Mouse (Mus musculus): ENCODE results near the gene Krt33b. TPM values are rescaled to one million over a fixed set of nuclear protein-coding genes. Genes with fewer than 3 reads are reported as not detected.

The Krt33b gene
- not detected for total RNA-seq (2023)

GRCm38 (mm10) chr11:100029768-100030167 is at the start of gene Krt33b:
Gene Krt33b, minus strand, starts transcription at chr11:100029868.

DNA sequence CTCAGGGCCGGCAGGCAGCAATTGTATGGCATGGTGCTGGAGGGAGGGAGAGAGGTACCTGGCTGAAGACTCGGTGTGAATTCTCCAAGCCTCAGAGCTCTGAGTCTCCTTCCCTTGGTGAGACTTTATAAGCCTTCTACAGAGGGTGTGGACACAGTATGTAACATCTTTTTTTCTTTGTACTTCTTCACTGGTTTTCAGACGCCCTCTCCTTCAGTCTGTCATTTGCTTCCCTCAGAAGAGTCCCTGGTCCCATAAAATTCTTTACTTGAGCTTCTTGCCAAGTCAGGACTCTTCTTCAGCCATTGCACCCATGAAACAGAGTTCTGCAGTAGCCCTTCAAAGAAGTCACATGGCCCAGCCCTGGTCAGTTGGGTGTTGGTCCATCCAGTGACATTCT is 20.8 kb upstream of the Krt33b start, which contains the start of gene Krt31:
Gene Krt31, minus strand, starts transcription at position 101 of the 400 bp plus-strand sequence.

DNA sequence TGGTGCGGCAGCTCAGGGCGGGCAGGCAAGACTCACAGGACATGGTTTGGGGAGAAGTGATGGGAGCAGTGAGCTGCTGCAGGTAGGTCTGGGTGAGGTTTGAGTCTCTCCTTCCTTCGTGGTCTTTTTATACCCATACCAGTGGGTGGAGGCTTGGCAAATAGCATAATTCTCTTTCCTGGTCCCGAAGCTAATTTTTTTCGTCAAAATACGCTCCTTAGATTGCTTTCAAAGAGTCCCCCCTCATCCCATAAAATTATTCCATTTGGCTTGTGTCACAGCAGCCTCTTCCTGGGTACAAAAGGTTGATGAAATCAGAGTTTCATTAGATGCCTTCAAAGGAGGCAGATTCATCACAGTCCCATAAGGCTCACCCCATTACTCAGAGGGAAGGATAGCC is 11.8 kb upstream of the Krt33b start, which contains the start of gene Krt34:
Gene Krt34, minus strand, starts transcription at position 101 of the 400 bp plus-strand sequence.

GRCm38 (mm10) chr11:100016112-100016511 is 13.6 kb downstream of the Krt33b start, which contains the start of gene Krt33a:
Gene Krt33a, minus strand, starts transcription at chr11:100016212.

GRCm38 (mm10) chr11:99993620-99994383 is 35.9 kb downstream of the Krt33b start, which contains the start of gene Krtap17-1:
Gene Krtap17-1, minus strand, starts transcription at chr11:99993994.

DNA sequence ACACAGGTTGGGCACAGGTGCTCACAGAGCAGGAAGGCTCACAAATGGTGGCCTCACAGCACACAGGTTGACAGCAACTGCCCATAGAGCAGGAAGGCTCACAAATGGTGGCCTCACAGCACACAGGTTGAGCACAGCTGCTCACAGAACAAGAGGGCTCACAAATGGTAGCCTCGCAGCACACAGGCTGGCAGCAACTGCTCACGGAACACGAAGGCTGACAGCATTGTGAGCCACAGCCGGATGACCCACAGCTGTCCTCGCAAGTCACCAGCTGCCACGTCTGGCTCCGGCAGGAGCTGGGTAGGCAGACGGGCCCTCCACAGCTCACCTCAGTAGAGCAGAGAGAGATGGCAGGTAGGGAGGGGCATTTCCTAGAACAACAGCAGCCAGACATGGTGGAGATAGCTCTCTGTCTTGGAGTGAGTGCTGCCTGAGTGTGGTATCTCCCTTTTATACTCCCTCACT is 43.5 kb downstream of the Krt33b start, which contains the start of gene Krtap16-1:
Gene Krtap16-1, minus strand, starts transcription at position 418 of the 468 bp plus-strand sequence.

DNA sequence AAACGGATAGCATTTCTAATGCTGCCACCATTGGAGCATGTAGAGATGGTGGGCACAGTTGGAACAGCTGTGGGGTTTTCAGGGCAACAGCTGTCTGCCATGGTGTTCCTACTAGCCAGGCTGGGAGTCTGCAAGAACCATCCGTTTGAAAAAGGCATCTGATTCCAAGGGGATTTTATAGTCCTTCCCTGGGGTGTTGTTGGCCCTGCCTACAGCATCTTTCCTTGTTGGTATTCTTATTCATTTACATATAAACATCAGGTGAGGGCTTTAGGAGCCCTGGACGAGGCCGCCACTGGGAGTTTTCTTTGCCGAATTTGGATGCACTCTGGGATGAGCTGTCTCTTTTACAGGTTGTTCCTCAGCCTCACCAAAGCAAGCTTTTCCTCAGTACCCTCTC is 50.7 kb downstream of the Krt33b start, which contains the start of gene Krtap29-1:
Gene Krtap29-1, minus strand, starts transcription at position 101 of the 400 bp plus-strand sequence.

Other genes starting within 250 kb of the Krt33b start
- not detected for gene Krtap4-8, start 249.2 kb downstream of the Krt33b start, total RNA-seq (2023)
- gene Krtap4-9, start 244.7 kb downstream of the Krt33b start, total RNA-seq (2023) = not detected
- not detected for gene Gm11596, start 236.4 kb downstream of the Krt33b start, total RNA-seq (2023)
- not detected for gene Gm11569, start 230.9 kb downstream of the Krt33b start, total RNA-seq (2023)
- gene Gm11554, start 225.4 kb downstream of the Krt33b start, total RNA-seq (2023) = not detected
- not detected for gene Krtap4-13, start 220.0 kb downstream of the Krt33b start, total RNA-seq (2023)
- gene Gm11564, start 214.2 kb downstream of the Krt33b start, total RNA-seq (2023) = not detected
- not detected for gene 2300003K06Rik, start 191.8 kb downstream of the Krt33b start, total RNA-seq (2023)
- gene Krtap4-16, start 178.3 kb downstream of the Krt33b start, total RNA-seq (2023) = not detected
- gene Gm11568, start 172.0 kb downstream of the Krt33b start, total RNA-seq (2023) = not detected
- gene Gm11559, start 165.4 kb downstream of the Krt33b start, total RNA-seq (2023) = not detected
- gene Krtap9-1, start 156.5 kb downstream of the Krt33b start, total RNA-seq (2023) = not detected
- not detected for gene Gm11567, start 150.7 kb downstream of the Krt33b start, total RNA-seq (2023)
- gene Krtap31-1, start 121.9 kb downstream of the Krt33b start, total RNA-seq (2023) = not detected
- not detected for gene Gm11565, start 115.1 kb downstream of the Krt33b start, total RNA-seq (2023)
- gene Krtap31-2, start 93.6 kb downstream of the Krt33b start, total RNA-seq (2023) = not detected
- gene Krtap9-5, start 81.4 kb downstream of the Krt33b start, total RNA-seq (2023) = not detected
- not detected for gene Krtap29-1, start 50.8 kb downstream of the Krt33b start, total RNA-seq (2023)
- not detected for gene Krtap16-1, start 43.3 kb downstream of the Krt33b start, total RNA-seq (2023)
- gene Krtap17-1, start 35.9 kb downstream of the Krt33b start, total RNA-seq (2023) = not detected
- not detected for gene Krt33a, start 13.7 kb downstream of the Krt33b start, total RNA-seq (2023)
- not detected for gene Krt34, start 11.7 kb upstream of the Krt33b start, total RNA-seq (2023)
- gene Krt31, start 20.7 kb upstream of the Krt33b start, total RNA-seq (2023) = not detected
- not detected for gene Krt32, start 58.4 kb upstream of the Krt33b start, total RNA-seq (2023)
- gene Krt35, start 66.4 kb upstream of the Krt33b start, total RNA-seq (2023) = not detected
- gene Krt36, start 75.8 kb upstream of the Krt33b start, total RNA-seq (2023) = not detected
- not detected for gene Krt13, start 91.7 kb upstream of the Krt33b start, total RNA-seq (2023)
- not detected for gene Krt15, start 106.1 kb upstream of the Krt33b start, total RNA-seq (2023)
- gene Krt19, start 118.8 kb upstream of the Krt33b start, total RNA-seq (2023) = not detected
- gene Krt9, start 163.4 kb upstream of the Krt33b start, total RNA-seq (2023) = not detected
- not detected for gene Krt14, start 177.7 kb upstream of the Krt33b start, total RNA-seq (2023)
- gene Krt16, start 219.0 kb upstream of the Krt33b start, total RNA-seq (2023) = not detected
- gene Krt17, start 231.2 kb upstream of the Krt33b start, total RNA-seq (2023) = not detected
- gene Krt42, start 240.0 kb upstream of the Krt33b start, total RNA-seq (2023) = not detected

Measured in neutrophil, adult 83 days (primary cell).